Mouse (Mus musculus): ENCODE measurements around the gene Slc9a8.

Slc9a8 gene

DNA sequence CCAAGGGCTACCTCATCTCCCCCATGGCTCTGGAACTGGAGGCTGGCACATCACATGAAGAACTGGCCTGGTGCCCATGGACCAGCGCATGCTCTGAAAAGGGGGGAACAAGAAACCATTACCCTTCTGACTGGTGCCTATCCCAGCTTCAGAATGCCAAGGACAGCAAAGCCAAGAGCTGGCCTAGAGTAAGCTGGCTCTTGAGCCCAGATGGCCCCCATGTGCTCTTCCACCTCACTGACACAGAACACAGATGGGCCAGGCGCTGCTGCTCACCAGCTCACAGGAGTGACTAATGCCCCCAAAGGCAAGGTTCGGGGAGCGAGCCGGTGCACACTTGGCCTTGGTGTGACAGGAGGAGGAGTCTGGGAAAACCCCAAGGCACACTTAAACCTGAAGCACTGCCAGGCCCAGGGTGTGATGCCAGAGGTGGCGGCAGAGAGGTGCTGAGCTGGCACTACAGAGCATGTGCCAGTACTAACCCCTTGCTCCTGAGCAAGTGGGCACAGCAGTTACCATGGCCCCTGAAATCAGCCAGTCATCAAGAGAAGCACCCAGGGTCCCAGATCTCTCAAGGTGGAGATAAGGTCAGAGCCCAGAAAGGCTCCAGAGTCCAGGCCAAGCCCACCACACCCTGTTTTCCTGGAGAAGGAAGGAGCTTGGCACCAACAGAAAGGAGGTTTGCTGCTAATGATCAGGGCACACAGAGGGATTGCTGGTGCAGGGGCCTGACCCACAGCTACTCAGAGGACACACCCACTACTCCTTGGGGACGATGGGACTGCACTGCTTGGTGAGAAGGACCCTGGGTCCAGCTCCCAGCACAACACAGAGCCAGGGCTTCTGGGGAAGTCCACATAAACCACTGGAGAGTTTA is 64.2 kb downstream of the Slc9a8 start:
- DNase-seq: peak; percentile 67 to 70

DNA sequence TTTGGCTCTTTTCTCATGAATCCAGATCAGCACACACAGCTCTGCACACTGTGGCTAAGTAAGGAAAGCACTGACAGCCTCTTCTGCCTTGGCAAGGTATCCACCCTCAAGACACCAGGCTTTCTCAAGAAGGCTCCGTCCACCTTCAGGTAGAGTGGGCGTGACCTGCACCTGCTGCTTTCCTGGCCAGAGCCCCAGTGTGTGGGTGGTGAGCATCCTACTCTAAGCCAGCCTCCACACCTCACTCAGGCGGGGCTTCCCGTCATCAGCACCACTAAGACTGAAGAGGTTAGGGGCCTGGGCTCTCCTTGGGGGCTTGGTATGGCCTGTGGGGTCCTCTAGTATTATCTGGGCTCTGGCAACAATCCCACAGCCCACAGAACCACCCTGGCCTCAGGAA is 65.1 kb downstream of the Slc9a8 start:
- no peak for DNase-seq

DNA sequence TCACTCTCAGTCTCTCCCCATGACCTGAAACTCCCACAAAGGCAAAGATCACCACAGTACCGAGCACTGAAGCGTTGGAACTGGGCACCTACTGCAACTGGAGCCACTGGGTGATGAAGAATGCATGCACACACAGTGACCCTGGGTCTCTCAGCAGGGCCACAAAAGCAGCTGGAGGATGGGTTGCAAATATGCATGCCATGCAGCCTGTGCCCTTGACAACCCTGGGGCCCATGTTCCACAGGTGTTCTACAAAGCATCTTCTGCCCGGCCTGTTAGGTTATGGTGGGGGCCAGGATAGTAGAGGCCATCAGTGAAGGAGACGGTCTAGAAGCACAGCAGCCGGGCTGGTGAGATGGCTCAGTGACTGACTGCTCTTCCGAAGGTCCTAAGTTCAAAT is 66.0 kb downstream of the Slc9a8 start:
- DNase-seq: no peak

DNA sequence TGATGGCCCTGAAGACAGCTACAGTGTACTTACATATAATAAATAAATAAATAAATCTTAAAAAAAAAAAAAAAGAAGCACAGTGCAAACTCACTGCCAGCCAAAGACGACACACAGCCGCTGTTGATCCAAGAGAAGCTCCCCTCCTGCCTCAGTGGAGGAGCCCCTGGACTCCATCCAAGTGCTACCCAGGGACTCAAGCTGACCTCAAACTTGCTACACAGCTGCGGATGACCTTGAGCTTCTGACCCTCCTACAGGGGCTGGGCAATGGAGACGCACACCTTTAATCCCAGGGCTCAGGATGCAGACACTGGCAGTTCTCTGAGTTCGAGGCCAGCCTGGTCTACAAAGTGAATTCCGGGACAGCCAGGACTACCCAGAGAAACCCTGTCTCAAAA is 66.5 kb downstream of the Slc9a8 start:
- no peak for DNase-seq

DNA sequence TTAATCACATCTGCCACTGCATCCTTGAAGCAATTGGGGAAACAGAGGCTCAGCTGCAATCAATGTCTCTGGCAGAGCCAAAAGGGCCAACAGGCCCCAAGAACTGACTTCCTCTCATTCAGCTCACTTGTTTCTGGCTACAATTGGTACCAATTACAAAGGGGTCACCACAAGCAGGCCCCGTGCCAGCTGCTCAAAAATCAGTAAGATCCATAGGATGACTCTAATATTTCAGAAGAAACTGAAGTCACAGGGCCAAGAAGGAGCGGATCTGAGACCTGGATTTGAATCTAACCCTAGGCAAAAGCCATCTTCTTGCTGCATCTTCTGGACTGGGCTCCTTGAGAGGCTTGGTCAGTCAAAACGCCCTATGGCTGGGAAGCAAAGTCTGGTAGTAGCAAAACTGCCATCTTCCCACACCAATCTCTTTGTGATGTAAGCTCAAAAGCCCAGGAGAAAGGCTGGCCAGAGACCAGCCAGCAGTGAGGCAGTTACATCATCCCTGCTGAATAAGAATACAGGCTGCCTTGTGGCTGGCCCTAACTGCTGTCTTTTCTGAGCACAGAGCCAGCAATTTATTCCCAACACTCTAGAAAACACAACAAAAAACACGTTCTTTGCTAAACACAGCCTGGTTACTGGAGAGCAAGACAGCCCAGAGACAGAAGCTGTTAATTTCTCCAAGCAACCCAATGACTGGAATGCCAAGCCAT is 69.5 kb downstream of the Slc9a8 start:
- DNase-seq: no peak

DNA sequence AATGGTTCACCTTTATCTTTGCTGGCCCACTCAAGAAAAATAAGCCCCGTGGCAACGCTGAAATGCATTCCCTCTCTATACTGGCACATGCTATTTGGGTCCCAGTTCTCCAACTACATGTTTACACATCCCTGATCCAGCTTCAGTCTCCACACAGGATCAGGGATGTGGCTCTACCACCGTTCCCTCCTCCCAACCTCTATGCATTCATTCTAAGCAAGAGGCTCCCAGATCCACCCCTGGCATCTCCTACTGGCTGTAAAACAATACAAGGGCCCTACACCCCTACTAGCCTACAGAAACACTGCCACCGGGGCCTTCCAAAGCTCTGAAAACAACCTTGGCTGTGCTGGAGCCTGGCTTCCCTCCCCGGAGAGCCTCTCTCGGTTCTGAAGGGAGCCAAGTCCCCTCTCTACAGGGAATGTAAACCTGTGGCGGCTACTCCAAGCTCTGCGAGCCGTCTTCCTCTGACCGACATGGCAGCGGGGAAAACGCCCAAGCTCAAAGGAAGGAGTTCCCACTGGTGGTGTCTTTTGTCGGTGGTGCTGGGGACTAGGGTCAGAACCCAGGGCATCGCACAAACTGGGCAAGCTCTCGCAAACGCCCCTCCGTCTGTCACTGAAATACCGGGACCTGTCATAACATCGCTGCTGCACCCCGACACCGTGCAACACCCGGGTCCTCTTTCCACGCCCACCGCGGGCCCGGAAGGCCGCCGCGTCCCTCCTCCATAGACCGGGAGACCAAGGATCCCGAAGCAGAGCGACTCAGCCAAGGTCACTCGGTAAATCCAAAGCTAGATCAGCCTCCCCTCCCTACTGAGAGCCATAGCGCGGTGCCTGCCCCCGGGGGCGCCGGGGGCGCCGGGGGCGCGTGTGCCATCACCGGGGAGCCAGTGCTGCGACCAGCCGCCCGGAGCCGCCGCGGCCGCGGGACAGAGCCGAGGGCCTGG is 70.5 kb downstream of the Slc9a8 start, which contains the start of gene Rnf114:
Gene Rnf114 (plus strand): TSS at position 889 of the 952 bp plus-strand sequence.
- peak; percentile 45 to 47 for DNase-seq

DNA sequence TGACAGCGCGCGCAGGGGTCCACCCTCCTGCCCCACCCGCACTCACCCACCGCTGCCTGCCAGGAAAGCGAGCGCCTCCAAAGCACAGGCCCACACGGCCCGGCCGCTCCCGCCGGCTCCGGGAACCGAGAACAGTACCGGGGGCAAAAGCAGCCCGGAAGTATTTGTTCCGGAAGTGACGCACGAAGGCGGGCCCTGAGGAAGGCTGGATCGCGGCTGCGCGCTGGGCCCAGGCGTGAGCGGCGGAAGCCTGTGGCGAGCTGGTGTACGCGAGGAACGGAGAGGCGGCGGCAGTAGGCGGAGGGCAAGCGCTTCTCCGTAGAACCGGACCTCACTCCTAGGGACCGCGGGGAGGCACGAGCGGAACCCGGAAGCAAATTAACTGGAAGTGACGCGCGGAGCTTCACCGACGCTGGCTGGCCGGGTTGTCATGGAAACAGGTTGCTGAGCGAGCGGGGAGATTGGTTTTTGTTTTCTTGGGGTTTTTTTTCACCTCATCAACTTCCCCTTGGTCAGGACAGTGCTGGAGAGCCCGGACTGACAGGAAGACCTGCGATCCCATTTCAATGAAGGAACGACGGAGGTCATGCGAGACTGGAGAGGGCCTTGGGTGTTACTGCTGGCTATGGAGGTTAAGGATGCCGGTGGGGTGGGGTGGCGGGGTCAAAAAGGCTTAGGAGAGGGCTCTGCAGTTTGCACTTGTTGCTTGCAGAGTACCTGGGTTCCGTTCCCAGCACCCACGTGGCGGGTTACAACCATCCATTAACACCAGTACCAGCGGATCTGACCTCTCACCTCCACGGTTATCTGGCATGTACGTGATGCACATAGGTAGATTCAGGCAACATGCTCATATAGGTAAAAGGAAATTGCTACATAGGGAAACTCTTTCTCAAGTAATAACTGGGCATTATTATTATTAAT is 71.5 kb downstream of the Slc9a8 start, which contains the start of gene Spata2:
Gene Spata2 (minus strand): TSS at position 175 of the 924 bp plus-strand sequence.
- DNase-seq: peak; percentile 94 to 95

DNA sequence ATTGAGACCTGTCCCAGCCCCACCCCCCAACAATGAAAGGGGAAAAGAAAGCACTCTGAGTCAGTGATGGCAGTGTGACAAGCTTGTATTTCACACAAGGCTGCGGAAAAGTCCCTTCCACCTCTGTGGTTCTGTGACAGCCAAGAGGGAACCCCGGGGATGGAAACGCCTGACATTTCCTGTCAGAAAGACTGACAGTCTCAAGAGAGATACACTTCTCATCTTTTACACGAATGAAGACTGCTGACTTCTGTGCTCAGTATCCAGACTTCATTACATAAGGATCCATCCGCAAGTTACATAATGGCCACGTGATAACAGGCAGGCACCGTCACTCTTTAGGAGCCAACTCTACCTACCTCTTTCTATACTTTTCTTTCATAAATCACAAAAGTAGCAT is 74.9 kb downstream of the Slc9a8 start:
- no peak for DNase-seq

DNA sequence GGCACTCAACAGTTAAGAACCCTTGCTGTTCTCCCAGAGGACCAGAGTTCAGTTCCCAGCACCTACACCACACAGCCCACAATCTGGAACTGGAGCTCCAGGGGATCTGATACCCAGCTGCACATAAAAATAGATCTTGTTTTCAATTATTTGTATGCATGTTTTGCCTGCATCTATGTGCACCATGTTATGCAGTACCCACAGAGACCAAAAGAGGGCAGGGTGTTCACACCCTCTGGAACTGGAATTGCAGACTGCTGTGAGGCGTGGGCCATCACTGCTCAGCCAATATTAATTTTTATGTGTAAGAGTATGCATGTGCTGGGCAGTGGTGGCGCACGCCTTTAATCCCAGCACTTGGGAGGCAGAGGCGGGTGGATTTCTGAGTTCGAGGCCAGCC is 75.8 kb downstream of the Slc9a8 start:
- DNase-seq: peak; percentile 53 to 56

DNA sequence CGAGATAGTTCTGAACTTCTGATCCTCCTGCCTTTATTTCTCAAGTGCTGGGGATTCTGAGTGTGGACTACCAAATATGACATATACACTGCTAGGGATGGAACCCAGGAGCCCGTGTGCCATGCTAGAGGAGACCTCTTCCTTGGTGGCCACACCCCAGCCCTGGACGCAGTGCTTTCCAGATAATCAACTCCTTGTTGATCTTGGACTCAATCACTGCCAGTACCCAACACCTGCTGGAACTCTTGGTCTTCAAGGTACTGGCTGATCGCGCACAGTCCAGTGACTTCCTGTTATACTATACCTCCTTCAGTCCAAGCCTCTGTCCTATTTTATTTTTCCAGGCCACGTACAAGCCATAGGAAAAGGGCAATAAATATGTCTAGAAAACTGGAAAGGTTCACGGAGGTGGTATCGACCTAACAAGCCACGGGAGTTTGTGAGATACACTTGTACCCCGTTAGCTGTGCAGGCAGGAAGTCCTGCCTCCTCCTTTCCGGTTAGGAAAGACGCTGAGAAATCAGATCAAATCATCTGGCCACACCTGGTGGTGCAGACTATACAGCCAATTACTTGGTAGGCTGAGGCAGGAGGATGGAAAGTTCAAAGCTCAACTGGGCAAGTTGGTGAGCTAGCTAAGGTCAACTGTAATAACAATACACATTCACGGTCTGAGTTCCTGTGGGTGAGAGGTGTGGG is 81.2 kb downstream of the Slc9a8 start:
- no peak for DNase-seq

DNA sequence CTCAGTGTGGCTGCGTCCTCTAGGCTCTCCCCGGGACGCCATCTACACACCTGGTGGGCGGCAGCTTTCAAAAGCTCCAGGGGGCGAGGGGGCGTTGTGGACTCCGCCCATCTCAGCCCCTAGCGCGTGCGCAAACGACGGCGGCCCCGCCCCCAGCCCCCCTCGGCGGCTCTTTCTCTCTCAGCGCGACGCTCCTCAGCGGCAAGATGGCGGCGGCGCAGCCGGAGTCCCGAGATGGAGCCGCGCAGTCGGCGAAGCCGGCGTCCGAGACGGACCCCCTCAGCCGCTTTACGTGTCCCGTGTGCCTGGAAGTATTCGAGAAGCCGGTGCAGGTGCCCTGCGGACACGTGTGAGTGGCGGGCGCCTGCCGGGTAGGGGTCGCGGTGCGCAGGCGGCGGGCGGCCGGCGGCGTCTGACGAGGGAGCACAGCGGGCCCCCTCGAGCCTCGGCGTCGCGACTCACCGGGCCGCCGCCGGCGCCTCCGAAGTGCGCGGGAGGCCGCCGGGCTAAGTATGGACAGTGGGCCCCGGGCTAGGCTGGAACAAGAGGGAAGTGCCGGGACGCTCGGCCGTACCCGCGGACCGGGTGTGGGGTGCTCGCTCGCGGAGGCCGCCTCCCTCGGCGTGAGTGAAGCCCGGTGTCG is 81.9 kb downstream of the Slc9a8 start:
- DNase-seq: peak; percentile 83 to 89

DNA sequence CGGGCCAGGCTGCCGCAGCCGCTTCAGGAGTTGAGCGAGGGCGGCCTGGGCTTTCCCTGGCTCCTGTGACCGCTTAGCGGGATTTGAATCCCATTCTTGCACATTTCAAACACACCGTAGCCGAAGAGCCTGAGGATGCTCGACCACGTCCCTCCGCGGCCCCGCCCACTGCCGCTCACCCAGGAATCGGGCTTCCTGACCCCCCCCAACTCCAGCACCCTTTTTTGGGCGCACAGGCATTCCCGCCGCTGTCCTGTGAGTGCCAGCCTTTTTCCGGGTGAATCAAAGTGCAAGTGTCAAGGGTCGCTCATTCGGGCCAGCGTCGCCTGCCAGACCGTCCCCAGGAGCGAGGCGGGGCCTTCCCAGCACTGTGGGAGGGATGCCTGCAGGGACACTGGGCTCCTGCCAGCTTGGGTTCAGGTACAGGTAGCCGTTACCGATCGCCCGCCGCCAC is 82.4 kb downstream of the Slc9a8 start:
- DNase-seq: peak; percentile 71 to 80

DNA sequence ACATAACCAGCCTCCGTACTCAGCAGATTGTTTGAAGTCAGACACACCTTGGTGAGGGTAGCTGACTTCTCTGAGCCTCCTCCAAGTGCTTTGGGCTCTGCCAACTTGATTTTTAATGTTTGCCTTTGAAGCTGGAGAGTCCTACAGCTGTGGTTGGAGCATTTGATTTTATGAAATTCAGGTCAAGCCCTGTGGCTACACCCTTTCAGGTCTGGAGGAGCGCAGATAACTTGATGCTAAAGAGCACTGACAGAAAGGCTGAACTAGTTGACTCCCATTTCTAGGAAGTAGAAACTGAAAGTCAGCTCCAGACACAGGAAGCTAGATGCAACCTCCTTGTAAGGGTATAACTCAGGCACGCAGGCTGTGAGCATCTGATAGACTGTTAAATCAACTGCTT is 83.6 kb downstream of the Slc9a8 start:
- peak; percentile 72 to 83 for DNase-seq

DNA sequence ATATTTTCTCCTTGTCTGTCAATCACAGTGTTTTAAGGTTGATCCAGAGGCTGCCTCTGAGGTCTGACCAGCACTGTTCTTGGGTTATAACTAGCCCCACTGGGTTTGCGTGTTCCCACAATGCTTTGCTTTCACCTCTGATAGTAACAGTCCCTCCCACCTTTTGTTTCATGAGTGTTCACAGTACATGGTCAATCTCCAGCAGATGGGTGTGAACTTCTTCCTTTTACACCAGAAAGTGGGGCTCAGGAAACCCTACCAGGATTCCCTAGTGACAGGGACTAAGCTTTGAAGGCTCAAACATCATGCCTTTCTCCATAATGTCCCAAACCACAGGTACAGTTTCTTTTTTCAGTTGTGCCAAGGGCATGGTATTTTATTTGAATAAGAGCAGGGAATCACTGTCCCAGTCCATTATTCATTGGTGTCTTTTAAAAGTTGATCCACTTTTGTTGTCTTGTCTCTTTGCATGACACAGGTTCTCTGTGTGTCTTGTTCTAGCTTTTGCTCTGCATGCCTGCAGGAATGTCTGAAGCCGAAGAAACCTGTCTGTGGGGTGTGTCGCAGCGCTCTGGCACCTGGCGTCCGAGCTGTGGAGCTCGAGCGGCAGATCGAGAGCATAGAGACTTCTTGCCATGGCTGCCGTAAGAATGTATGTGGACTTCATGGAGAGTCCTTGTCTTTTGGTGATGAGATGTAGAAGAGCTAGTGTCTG is 85.2 kb downstream of the Slc9a8 start:
- no peak for DNase-seq

DNA sequence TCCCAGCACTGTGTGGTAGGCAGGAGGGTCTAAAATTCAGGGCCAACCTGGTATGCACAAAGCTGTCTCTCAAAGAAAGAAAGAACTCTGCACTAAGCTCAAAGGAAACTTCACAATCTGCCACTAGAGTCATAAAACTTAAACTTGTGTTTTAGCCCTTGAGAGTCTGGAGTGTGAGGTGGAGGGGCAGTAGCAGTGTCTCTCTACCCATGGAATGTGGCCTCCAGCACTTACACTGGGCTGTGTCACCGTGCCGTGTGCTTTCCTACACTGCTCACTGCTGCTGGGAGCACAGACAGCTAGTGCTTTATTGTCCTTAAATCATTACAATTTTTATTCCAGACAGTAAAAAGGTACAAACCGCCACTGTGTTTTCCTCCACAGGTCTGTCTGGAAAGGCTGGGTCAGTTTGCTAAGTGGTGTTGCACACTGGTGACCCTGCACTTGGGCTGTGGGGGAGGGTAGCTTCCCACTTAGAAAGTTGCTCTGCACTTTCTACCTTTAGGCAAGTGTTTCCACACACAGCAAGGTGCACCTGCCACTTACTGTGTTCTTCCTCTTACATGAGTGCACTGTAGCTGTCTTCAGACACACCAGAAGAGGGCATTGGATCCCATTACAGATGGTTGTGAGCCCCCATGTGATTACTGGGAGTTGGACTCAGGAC is 86.3 kb downstream of the Slc9a8 start:
- DNase-seq: peak in 1 of 2 experiments; percentile 51

DNA sequence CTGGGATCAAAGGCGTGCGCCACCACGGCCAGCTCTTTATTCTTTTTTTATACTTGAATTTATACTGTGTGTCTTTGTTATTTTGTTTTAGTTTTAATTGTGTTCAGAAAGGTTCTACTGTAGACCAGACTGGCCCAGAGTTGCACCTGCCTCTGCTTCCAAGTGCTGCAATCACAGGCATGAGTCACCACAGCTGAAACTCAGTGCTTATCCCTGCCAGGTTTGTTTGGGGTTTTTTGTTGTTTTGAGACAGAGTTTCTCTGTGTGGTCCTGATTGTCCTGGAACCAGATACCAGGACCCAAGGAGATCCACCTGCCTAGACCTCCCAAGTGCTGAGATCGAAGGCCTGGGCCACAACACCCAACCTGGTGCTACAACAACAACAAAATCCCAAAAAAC is 87.1 kb downstream of the Slc9a8 start:
- DNase-seq: no peak

DNA sequence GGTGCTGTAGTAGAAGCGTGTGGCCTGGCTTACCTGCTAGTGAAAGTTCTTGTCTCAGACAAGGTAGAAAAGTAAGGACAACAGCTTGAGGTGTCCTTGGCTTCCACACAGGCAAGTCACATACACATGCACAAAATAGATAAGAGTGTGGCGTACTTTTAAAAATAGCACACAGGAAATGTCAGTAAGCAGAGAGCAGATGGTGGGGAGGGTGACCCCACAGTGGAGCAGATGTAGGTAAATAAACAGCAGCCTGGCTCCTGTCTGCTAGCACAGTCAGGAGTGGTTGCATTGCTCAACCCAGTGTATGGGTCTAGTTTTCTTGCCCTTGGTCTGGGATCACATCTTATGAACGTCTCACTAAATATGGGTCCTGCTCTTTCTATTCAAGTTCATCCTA is 89.0 kb downstream of the Slc9a8 start:
- no peak for DNase-seq

DNA sequence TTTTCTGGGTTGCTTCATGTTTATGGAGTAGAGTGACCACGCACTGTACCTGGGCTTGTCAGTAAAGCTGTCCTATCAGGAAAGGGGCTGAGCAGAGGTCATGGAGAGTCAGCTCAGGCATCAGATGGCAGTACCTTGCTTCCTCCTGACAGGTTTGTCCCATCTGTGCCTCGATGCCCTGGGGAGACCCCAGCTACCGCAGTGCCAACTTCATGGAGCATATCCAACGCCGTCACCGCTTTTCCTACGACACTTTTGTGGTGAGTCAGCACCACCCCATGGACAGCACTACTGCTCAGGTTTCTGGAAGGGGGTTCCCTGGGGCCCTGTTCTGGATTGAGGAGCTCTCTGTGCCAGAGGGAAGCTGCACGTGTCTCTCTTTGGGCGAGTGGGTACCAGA is 90.9 kb downstream of the Slc9a8 start:
- no peak for DNase-seq

DNA sequence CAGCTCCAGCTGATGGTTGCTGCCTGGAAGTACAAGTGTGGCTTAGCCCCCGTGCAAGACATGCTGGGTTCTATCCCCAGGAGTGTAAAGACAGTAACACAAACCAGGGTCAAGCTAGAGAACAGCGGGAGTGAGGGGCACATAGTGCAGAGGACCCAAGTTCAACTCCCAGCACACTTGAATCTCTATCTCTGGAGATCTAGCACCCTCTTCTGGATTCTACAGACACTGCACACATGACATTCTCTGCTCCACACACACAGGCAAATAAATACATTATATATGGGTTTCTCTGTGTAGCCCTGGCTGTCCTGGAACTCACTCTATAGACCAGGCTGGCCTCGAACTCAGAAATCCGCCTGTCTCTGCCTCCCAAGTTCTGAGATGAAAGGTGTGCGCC is 91.5 kb downstream of the Slc9a8 start:
- no peak for DNase-seq
